Mouse (Mus musculus) liver, postnatal 0 days (tissue): ENCODE results near the gene Tmprss5. TPM values are rescaled to one million over a fixed set of nuclear protein-coding genes. Genes with fewer than 3 reads are reported as not detected.

Source experiments
- ATAC-seq: fragments of 200-750 bp; cut with Nextera tagmentation; 2 replicates; pipeline ENCODE4 v1.8.0; 2017; ENCODE audit warnings: mild to moderate bottlenecking, moderate library complexity
- DNase-seq: peaks from one replicate; pipeline ENCODE4 v3.0.0-alpha.2; 2016
- H3K27ac ChIP-seq: fragments of 300-500 bp; sonication (generic); 2 replicates; pipeline ENCODE4 v1.5.1; 2014; ENCODE audit warnings: antibody characterized with exemption, moderate library complexity, mild to moderate bottlenecking, low read depth
- H3K27me3 ChIP-seq: fragments of 300-500 bp; sonication (generic); 2 replicates; pipeline ENCODE4 v1.6.1; 2014; ENCODE audit warnings: low read length, control low read depth, mixed read lengths; ENCODE audit not compliant: insufficient read depth
- H3K36me3 ChIP-seq: fragments of 300-500 bp; sonication (generic); replicated peaks from 2 replicates; pipeline ENCODE4 v1.6.1; 2014; ENCODE audit warnings: mild to moderate bottlenecking, control low read depth, low read length, moderate library complexity, mixed read lengths; ENCODE audit not compliant: insufficient read depth
- H3K4me1 ChIP-seq: fragments of 300-500 bp; sonication (generic); 2 replicates; pipeline ENCODE4 v1.6.1; 2014; ENCODE audit warnings: antibody characterized with exemption, mild to moderate bottlenecking, control low read depth; ENCODE audit not compliant: insufficient read depth
- H3K4me2 ChIP-seq: fragments of 300-500 bp; sonication (generic); 2 replicates; pipeline ENCODE4 v1.6.1; 2014; ENCODE audit warnings: low read depth, mild to moderate bottlenecking, low read length, moderate library complexity, mixed read lengths
- H3K4me3 ChIP-seq: fragments of 300-500 bp; sonication (generic); 2 replicates; pipeline ENCODE4 v1.5.1; 2014; ENCODE audit warnings: low read depth, low read length
- H3K9ac ChIP-seq: fragments of 300-500 bp; sonication (generic); replicated peaks from 2 replicates; pipeline ENCODE4 v1.6.1; 2014; ENCODE audit warnings: mild to moderate bottlenecking, moderate library complexity
- H3K9me3 ChIP-seq: fragments of 300-500 bp; sonication (generic); 2 replicates; pipeline ENCODE4 v1.6.1; 2016; ENCODE audit warnings: mild to moderate bottlenecking, control low read depth, low read length, mixed read lengths
- CTCF ChIP-seq: sonication (generic); IDR thresholded peaks from 2 replicates; pipeline ENCODE4 v1.5.1; 2016; ENCODE audit warnings: antibody characterized with exemption, low read depth
- EP300 ChIP-seq: IDR thresholded peaks from 2 replicates; pipeline ENCODE4 v1.6.1; 2016; ENCODE audit warnings: antibody characterized with exemption, low read depth, mild to moderate bottlenecking
- WGBS: fragments of 180-500 bp; shearing (Covaris S2); extraction: QIAGEN DNeasy Blood & Tissue Kit; methylation state at CpG from one replicate; pipeline ENCODE4 v1.1.7; 2014; ENCODE audit not compliant: insufficient replicate concordance; 5-methylcytosine and 5-hydroxymethylcytosine counted together
- polyA plus RNA-seq: library from polyadenylated mRNA; unstranded; fragments of >200 nt; fragmentation: Nextera tagmentation; extraction: Ambion mirVana; gene quantifications from 2 replicates; pipeline ENCODE4 v1.2.1, GENCODE M21; 2015

The Tmprss5 gene
- polyA plus RNA-seq, 1 experiment from 2014 or later, result not detected

- ATAC-seq (no peak), DNase-seq (no peak)
- H3K4me3 ChIP-seq, result no peak overlapping the region
- WGBS, result 75% methylated on average over 3 of the region's 3 CpGs
- no peaks in the 10 kb centered on the region for H3K36me3 ChIP-seq
- H3K27me3 ChIP-seq, result no peaks in the 10 kb centered on the region
- no peak for TF ChIP-seq CTCF
- no peak for TF ChIP-seq EP300
- no peak overlapping the region for H3K9ac ChIP-seq
- H3K4me2 ChIP-seq, result no peak overlapping the region
- no peaks in the 10 kb centered on the region for H3K9me3 ChIP-seq
- no peaks in the 10 kb centered on the region for H3K4me1 ChIP-seq
- no peak overlapping the region for H3K27ac ChIP-seq
Measured at GRCm38 (mm10) chr9:49143841-49144240, 62.8 kb downstream of the Tmprss5 start.

- no peak for ATAC-seq
Measured at GRCm38 (mm10) chr9:49145776-49146175, 64.7 kb downstream of the Tmprss5 start.

GRCm38 (mm10) chr9:49147031-49147430 is 66.0 kb downstream of the Tmprss5 start:
- no peaks in the 10 kb centered on the region for H3K4me1 ChIP-seq
- no peak for TF ChIP-seq CTCF
- TF ChIP-seq EP300, result no peak
- no peak overlapping the region for H3K4me3 ChIP-seq
- H3K27ac ChIP-seq, result no peak overlapping the region
- H3K9ac ChIP-seq, result no peak overlapping the region
- DNase-seq (no peak), ATAC-seq (no peak)
- WGBS, result 58% methylated on average over 3 of the region's 3 CpGs
- H3K4me2 ChIP-seq, result no peak overlapping the region
- H3K27me3 ChIP-seq, result no peaks in the 10 kb centered on the region
- H3K9me3 ChIP-seq, result no peaks in the 10 kb centered on the region
- no peaks in the 10 kb centered on the region for H3K36me3 ChIP-seq

More at GRCm38 (mm10) chr9:49145776-49146175, 64.7 kb downstream of the Tmprss5 start:
- Histone ChIP-seq H3K36me3 (no peaks in the 10 kb centered on the region), H3K27me3 (no peaks in the 10 kb centered on the region), H3K9me3 (no peaks in the 10 kb centered on the region), H3K4me3 (no peak overlapping the region), H3K4me1 (no peaks in the 10 kb centered on the region), H3K4me2 (no peak overlapping the region), H3K27ac (no peak overlapping the region), H3K9ac (no peak overlapping the region)
- DNase-seq, result no peak
- no peak for TF ChIP-seq CTCF
- TF ChIP-seq EP300, result no peak
- 53% methylated on average over 8 of the region's 8 CpGs for WGBS

Other genes starting within 250 kb of the Tmprss5 start
- gene Zbtb16, start 245.0 kb upstream of the Tmprss5 start, polyA plus RNA-seq, result 2.2 and 2.5 TPM in 2 replicates
- not detected in 2 replicates for gene Htr3a, start 170.2 kb upstream of the Tmprss5 start, polyA plus RNA-seq
- gene Htr3b, start 116.3 kb upstream of the Tmprss5 start, polyA plus RNA-seq, result not detected in 2 replicates
- 2.5 and 3.9 TPM in 2 replicates for gene Usp28, start 95.9 kb upstream of the Tmprss5 start, polyA plus RNA-seq
- gene Zw10, start 25.6 kb upstream of the Tmprss5 start, polyA plus RNA-seq, result 8.6 and 10.0 TPM in 2 replicates
- gene Gm4894, start 169.3 kb downstream of the Tmprss5 start, polyA plus RNA-seq, result not detected in 2 replicates